Mouse (Mus musculus) forebrain, embryonic 16.5 days (tissue): ENCODE measurements around the gene Klhl26. TPM values are rescaled to one million over a fixed set of nuclear protein-coding genes. Genes with fewer than 3 reads are reported as not detected.

Experiments
- ATAC-seq: fragments of 200-750 bp; cut with Nextera tagmentation; 2 replicates; pipeline ENCODE4 v1.8.0; 2017; ENCODE audit warnings: mild to moderate bottlenecking, moderate library complexity
- H3K27ac ChIP-seq: fragments of 300-500 bp; sonication (generic); 2 replicates; pipeline ENCODE4 v1.5.1; 2014; ENCODE audit warnings: low read length, control low read depth
- H3K27me3 ChIP-seq: fragments of 300-500 bp; sonication (generic); replicated peaks from 2 replicates; pipeline ENCODE4 v1.6.1; 2014; ENCODE audit warnings: low read length; ENCODE audit not compliant: control insufficient read depth, insufficient read depth
- H3K36me3 ChIP-seq: fragments of 300-500 bp; sonication (generic); 2 replicates; pipeline ENCODE4 v1.6.1; 2014; ENCODE audit not compliant: control insufficient read depth, insufficient read depth
- H3K4me1 ChIP-seq: fragments of 300-500 bp; sonication (generic); replicated peaks from 2 replicates; pipeline ENCODE4 v1.6.1; 2014; ENCODE audit warnings: low read length; ENCODE audit not compliant: control insufficient read depth, insufficient read depth
- H3K4me2 ChIP-seq: fragments of 300-500 bp; sonication (generic); 2 replicates; pipeline ENCODE4 v1.6.1; 2014; ENCODE audit warnings: mild to moderate bottlenecking, low read length, control low read depth
- H3K4me3 ChIP-seq: fragments of 300-500 bp; sonication (generic); replicated peaks from 2 replicates; pipeline ENCODE4 v1.5.1; 2014; ENCODE audit warnings: mild to moderate bottlenecking, low read length, control low read depth
- H3K9ac ChIP-seq: fragments of 300-500 bp; sonication (generic); replicated peaks from 2 replicates; pipeline ENCODE4 v1.6.1; 2014; ENCODE audit warnings: low read depth, low read length, control low read depth
- H3K9me3 ChIP-seq: fragments of 300-500 bp; sonication (generic); 2 replicates; pipeline ENCODE4 v1.6.1; 2016; ENCODE audit warnings: low read length; ENCODE audit not compliant: control insufficient read depth
- WGBS: fragments of 180-500 bp; shearing (Covaris S2); extraction: QIAGEN DNeasy Blood & Tissue Kit; methylation state at CpG from one replicate; pipeline ENCODE4 v1.1.7; 2014; 5-methylcytosine and 5-hydroxymethylcytosine counted together
- polyA plus RNA-seq: library from polyadenylated mRNA; unstranded; fragments of >200 nt; fragmentation: Nextera tagmentation; extraction: Ambion mirVana; gene quantifications from 2 replicates; pipeline ENCODE4 v1.2.1, GENCODE M21; 2015

Klhl26 gene
- polyA plus RNA-seq, 1 experiment from 2014 or later: 26.2 TPM

GRCm38 (mm10) chr8:70492664-70493640, 16.2 kb upstream of the Klhl26 start, which contains the start of gene Crlf1:
Gene Crlf1 (plus strand): TSS chr8:70493158.
- no peaks in the 10 kb centered on the region for H3K9me3 ChIP-seq
- H3K36me3 ChIP-seq: no peaks in the 10 kb centered on the region
- under 1% methylated on average over 70 of the region's 93 CpGs for WGBS
- peak within 1 kb of the TSS; percentile 43 for H3K4me3 ChIP-seq
- peaks cover 35% of the 10 kb centered on the region for H3K4me1 ChIP-seq
- H3K27me3 ChIP-seq: peaks cover 89% of the 10 kb centered on the region
- ATAC-seq: peak; percentile 3; the same call in 1 of the 2 replicates
- H3K27ac ChIP-seq: no peak within 1 kb of the TSS
- H3K9ac ChIP-seq: peak within 1 kb of the TSS; percentile 47
- peak within 1 kb of the TSS; percentile 64 for H3K4me2 ChIP-seq

GRCm38 (mm10) chr8:70490880-70491495, 14.2 kb upstream of the Klhl26 start:
- H3K4me3 ChIP-seq: no peak overlapping the region
- no peaks in the 10 kb centered on the region for H3K36me3 ChIP-seq
- H3K9ac ChIP-seq: no peak overlapping the region
- WGBS: 2% methylated on average over 20 of the region's 20 CpGs
- no peaks in the 10 kb centered on the region for H3K9me3 ChIP-seq
- peaks cover 46% of the 10 kb centered on the region for H3K4me1 ChIP-seq
- H3K4me2 ChIP-seq: no peak overlapping the region
- peaks cover 88% of the 10 kb centered on the region for H3K27me3 ChIP-seq
- ATAC-seq: no peak
- no peak overlapping the region for H3K27ac ChIP-seq

GRCm38 (mm10) chr8:70490061-70490879, 13.5 kb upstream of the Klhl26 start:
- Histone ChIP-seq H3K4me3 (no peak overlapping the region), H3K9ac (no peak overlapping the region), H3K27me3 (peaks cover 88% of the 10 kb centered on the region), H3K36me3 (no peaks in the 10 kb centered on the region), H3K9me3 (no peaks in the 10 kb centered on the region), H3K4me1 (peaks cover 44% of the 10 kb centered on the region), H3K4me2 (no peak overlapping the region), H3K27ac (no peak overlapping the region)
- WGBS: 10% methylated on average over 10 of the region's 10 CpGs
- no peak for ATAC-seq

GRCm38 (mm10) chr8:70489576-70489975, 12.8 kb upstream of the Klhl26 start:
- H3K9ac ChIP-seq: no peak overlapping the region
- no peak overlapping the region for H3K27ac ChIP-seq
- H3K9me3 ChIP-seq: no peaks in the 10 kb centered on the region
- peaks cover 88% of the 10 kb centered on the region for H3K27me3 ChIP-seq
- H3K4me1 ChIP-seq: peaks cover 43% of the 10 kb centered on the region
- 1% methylated on average over 27 of the region's 41 CpGs for WGBS
- no peaks in the 10 kb centered on the region for H3K36me3 ChIP-seq
- H3K4me3 ChIP-seq: no peak overlapping the region
- ATAC-seq: no peak
- peak overlapping the region; percentile 17; the same call in 1 of the 2 replicates for H3K4me2 ChIP-seq

- WGBS: 2% methylated on average over 14 of the region's 14 CpGs
- no peaks in the 10 kb centered on the region for H3K36me3 ChIP-seq
- ATAC-seq: no peak
- H3K4me3 ChIP-seq: no peak overlapping the region
- peaks cover 83% of the 10 kb centered on the region for H3K27me3 ChIP-seq
- no peaks in the 10 kb centered on the region for H3K9me3 ChIP-seq
- 0 out of 2 replicates have a peak overlapping the region, but pooled peaks have one; percentile 17 for H3K4me2 ChIP-seq
- peaks cover 40% of the 10 kb centered on the region for H3K4me1 ChIP-seq
- no peak overlapping the region for H3K9ac ChIP-seq
- H3K27ac ChIP-seq: no peak overlapping the region
Observed at GRCm38 (mm10) chr8:70488931-70489470, 12.2 kb upstream of the Klhl26 start.

GRCm38 (mm10) chr8:70487993-70488796, 11.4 kb upstream of the Klhl26 start:
- no peaks in the 10 kb centered on the region for H3K9me3 ChIP-seq

GRCm38 (mm10) chr8:70486941-70487520, 10.3 kb upstream of the Klhl26 start, which contains the start of gene Tmem59l:
Gene Tmem59l (minus strand): TSS chr8:70487358.
- no peaks in the 10 kb centered on the region for H3K9me3 ChIP-seq
- peak within 1 kb of the TSS; percentile 84 for H3K4me2 ChIP-seq
- H3K4me3 ChIP-seq: peak within 1 kb of the TSS; percentile 69
- peak within 1 kb of the TSS; percentile 88 for H3K9ac ChIP-seq
- peaks cover 63% of the 10 kb centered on the region for H3K27me3 ChIP-seq
- ATAC-seq: peak; percentile 70
- no peaks in the 10 kb centered on the region for H3K36me3 ChIP-seq
- no peak within 1 kb of the TSS for H3K27ac ChIP-seq
- peaks cover 23% of the 10 kb centered on the region for H3K4me1 ChIP-seq
- WGBS: 2% methylated on average over 33 of the region's 33 CpGs

More at GRCm38 (mm10) chr8:70487993-70488796, 11.4 kb upstream of the Klhl26 start:
- Histone ChIP-seq H3K4me1 (peaks cover 32% of the 10 kb centered on the region), H3K4me2 (peak overlapping the region; percentile 84), H3K27me3 (peaks cover 75% of the 10 kb centered on the region), H3K27ac (no peak overlapping the region), H3K9ac (peak overlapping the region; percentile 1; the same call in 1 of the 2 replicates), H3K4me3 (peak overlapping the region; percentile 21), H3K36me3 (no peaks in the 10 kb centered on the region)
- 5% methylated on average over 55 of the region's 55 CpGs for WGBS
- ATAC-seq: no peak

GRCm38 (mm10) chr8:70486191-70486681, 9.5 kb upstream of the Klhl26 start:
- ATAC-seq: no peak
- Histone ChIP-seq H3K27me3 (peaks cover 55% of the 10 kb centered on the region), H3K4me3 (peak overlapping the region; percentile 69), H3K4me1 (peaks cover 23% of the 10 kb centered on the region), H3K4me2 (peak overlapping the region; percentile 84), H3K36me3 (no peaks in the 10 kb centered on the region), H3K9me3 (no peaks in the 10 kb centered on the region), H3K9ac (peak overlapping the region; percentile 88; the same call in 1 of the 2 replicates), H3K27ac (no peak overlapping the region)
- WGBS: 52% methylated on average over 7 of the region's 7 CpGs
